Mouse (Mus musculus) megakaryocyte-erythroid progenitor cell, adult 5-6 weeks (primary cell): ENCODE measurements around the gene Rhbdd2. TPM values are rescaled to one million over a fixed set of nuclear protein-coding genes. Genes with fewer than 3 reads are reported as not detected.
A peak's percentile ranks its signal among the peaks of the same experiment; 100 is the strongest.

ENCODE experiments used
- ATAC-seq: replicated peaks from 2 replicates; pipeline ENCODE4 v1.8.0; 2016; ENCODE audit warnings: mild to moderate bottlenecking, inconsistent platforms; ENCODE audit not compliant: severe bottlenecking, poor library complexity, low FRiP score, low TSS enrichment
- total RNA-seq, 2 experiments: library from RNA; stranded (forward) in 1 of 2; stranded (reverse) in 1 of 2; fragments of 200-1000, 215-1000 nt in 1 of 2; fragments of >200 nt in 1 of 2; fragmentation: Nextera tagmentation in 1 of 2; gene quantifications; 2 replicates each; pipeline ENCODE4 v1.2.3; 2014 to 2017

The Rhbdd2 gene
- total RNA-seq, 2 experiments from 2014 or later: 9.5 to 25.2 TPM

DNA sequence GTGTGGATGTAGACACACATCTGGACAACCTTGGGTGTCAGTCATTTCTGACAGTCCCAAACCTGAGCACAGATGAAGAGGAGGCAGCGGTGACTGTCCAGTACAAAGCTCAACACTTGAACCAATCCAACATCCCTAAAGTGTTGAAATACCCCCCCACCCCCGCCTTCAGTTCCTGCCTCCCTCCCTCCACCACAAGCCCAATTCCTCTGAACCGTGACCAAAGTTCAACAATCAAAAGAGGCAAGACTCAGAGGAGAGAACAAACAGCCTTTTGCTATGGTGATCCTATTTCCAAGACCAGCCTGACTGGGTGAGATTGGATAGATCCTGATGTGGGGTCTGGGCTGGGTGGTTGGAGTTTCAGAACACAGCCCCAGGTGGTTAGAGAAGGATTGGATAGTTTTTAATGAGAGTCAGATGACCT lies 41.9 kb downstream of the Rhbdd2 start:
- ATAC-seq: no peak

DNA sequence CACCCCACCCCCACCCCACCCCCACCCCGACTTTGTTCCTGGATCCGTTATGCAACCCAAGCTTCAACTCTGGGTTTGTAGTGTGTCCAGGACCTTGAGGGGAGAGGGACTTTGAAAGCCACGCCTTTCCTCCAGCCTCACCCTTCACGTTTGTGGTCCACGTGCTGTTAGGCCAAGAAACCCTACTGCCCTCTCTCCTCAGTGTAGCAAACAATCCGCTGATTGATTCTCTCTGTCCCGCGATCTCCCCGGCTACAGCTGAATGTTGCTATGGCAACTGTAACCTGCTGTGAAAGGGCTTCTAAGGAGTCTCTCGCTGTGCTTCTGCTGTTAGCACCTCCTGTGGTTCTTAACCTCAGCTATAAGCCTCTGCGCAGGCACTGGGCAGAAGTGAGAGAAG lies 42.4 kb downstream of the Rhbdd2 start:
- 0 out of 2 replicates have a peak, but pooled peaks have one; percentile 12 for ATAC-seq

DNA sequence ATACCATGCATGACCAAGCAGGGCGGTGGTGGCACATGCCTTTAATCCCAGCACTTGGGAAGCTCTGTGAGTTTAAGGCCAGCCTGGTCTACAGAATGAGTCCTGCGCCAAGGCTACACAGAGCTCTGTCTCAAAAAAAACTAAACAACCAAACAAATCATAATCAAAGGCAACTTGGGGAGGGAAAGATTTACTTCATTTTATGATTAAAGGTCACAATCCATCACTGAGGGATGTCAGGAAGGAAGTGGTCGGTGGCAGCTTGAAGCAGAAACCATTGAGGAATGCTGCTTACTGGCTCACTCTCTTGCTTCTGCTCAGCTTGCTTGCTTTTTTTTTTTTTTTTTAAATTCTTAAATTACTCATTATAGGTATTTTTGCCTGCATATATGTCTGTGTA lies 44.3 kb downstream of the Rhbdd2 start:
- ATAC-seq: no peak

DNA sequence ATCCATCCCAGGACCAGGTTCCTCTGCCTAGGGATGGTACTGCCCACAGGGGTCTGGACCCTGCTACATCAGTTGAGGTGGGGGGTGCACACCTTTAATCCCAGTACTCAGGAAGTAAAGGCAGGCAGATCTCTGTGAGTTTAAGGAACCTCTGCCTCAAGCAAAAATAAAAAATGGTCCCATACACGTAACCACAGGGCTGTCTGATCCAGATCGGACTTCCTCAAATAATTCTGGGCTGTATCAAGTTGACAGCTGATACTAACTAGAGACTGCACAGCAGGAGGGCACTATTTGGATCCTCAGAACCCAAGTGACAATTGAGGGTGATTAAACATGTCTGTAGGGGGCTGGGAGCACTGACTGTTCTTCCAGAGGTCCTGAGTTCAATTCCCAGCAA lies 44.8 kb downstream of the Rhbdd2 start:
- ATAC-seq: no peak

DNA sequence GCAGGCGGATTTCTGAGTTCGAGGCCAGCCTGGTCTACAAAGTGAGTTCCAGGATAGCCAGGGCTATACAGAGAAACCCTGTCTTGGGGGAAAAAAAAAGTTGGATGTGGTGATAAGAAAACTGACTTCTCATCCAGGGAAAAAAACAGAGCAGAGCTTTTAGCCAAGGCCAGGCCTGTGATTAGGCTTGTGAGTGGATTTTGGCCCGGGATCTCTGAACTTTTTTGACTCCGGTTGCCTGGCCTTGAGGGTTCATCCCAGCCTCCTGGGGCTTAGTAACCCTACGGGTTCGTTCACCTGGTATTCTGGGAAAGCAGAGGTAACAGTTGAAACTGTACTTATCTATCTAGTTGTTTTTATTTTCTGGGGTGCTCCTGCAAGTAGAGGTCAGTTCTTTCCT lies 46.1 kb downstream of the Rhbdd2 start:
- ATAC-seq: no peak

DNA sequence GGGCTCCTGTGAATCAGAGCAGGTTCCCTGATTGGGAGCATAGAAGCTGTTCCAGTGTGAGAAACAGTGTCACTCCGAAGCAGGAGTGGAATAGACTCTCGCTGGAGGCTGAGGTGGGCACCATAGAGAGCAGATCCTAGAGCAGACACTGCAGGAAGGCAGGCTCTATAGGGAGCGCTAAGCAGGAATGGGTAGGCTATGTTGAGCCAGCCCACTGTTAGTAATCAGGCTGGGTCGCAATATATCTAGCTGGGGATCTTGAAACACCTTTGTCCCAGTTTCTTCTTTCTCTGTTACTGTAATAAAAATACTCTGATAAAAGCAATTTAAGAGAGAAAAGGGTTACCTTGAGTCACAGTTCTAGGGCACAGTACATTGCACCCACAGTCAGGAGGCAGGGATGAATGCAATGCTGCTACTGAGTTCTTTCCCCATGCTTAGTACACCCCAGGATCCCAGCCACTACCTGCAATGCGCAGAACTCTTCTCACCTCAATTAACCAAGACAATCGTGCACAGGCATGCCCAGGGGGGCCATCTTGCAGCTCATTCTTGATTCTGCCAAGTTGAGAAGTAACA lies 48.6 kb downstream of the Rhbdd2 start:
- ATAC-seq: no peak

DNA sequence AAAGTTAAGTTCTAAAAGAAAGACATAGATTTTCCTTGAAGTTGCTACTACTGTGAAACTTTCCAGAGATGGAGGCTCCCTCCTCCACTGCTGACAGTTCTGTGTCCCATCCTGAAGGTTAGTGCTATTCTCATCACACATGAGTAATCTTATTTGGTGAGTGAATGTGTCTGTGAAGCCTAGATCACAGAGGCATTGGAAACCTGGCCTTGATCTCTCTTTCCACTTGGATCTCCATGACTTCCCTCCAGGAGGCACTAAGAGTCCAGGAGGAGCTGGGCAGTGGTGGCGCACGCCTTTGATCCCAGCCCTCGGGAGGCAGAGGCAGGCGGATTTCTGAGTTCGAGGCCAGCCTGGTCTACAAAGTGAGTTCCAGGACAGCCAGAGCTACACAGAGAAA lies 49.6 kb downstream of the Rhbdd2 start:
- ATAC-seq: no peak

DNA sequence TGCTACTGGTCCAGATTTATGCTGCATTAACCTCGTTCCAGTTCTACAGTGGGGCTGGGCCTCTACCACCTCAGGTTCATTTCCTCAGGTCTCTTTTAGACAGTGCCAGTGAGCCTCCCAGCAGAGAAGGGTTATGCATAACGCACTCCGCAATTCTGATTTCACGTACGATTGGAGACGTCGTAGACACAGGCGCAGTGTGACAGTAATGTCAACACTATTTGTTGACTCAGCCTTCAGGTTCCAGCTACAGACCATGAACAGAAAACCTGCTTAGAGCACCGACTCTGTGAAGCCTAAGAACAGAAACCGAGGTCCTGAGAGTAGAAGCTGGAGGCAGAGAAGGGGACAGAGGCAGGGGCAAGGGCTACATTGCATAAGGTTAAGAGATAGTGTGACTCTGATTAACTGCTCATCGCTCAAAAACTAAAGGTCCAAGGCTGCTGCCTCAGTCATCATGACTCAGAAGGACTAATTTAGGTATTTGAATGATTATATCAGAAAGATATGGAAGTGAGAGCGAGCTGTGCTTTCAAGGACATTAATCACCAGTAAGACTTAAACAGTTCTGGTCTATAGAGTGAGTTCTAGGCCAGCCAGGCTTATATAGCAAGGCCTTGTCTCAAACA lies 50.6 kb downstream of the Rhbdd2 start:
- ATAC-seq: no peak

DNA sequence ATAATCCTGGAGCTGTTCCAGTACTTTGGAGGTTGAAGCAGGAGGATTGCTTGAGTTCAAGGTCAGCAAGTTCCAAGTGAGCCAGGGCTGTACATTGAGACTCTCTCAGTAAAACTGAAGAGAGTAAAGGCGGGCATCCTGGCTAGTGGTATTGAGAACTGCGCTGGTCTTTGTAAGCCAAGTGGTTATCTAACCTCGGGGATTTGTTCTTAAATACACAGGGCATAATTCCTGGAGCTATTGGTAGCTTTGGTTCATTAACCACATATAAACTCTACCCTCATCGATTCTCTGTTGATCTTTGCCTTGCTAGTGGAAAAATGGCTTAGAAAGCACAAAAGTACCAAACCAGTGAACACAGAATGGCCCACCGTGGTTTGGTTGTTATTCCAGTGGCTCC lies 58.0 kb downstream of the Rhbdd2 start:
- ATAC-seq: no peak

DNA sequence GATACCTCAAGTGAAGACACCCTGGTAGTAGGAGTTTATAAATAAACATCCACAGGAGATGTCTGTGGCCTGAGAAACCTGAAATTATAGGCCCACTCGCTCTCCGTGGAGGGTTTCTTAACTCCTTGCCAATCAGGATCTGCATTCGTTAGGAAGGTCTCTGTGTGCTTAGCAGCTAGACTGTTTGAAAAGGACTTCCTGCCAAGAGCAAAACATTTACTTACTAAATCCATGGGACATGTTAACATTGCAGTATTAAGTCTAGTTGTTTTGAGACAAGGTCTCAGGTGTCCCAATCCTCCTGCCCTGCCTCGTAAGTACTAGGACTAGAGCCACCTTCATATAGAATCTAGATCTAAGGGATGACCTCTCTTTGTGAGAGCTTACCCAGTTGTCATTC lies 58.8 kb downstream of the Rhbdd2 start:
- ATAC-seq: no peak

DNA sequence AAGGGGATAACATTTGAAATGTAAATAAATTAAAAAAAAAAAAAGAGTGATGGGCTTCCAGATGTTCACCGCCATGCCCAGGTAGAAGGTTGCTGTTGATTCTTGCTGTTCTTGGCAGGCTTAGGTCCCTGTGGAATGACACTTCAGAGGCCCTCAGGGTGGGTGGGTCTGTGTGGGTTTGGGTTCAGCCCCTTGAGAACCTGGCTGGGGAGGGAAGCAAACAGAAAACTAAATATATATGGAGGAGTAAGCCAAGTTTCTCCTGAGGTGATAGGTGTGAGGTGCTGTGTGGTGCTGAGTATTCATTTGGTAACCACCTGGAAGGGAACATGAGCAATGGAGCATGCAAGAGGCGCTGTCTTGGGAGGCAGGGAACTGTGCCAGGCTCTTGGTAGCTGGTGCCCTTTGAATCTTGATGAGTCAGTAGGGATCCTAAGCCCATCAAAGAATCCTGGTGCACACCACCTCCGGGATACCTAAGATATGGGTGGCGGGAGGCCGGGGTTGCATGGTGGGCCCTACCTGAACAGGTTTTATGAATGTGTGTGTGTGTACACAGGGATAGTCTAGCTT lies 60.9 kb downstream of the Rhbdd2 start:
- no peak for ATAC-seq

DNA sequence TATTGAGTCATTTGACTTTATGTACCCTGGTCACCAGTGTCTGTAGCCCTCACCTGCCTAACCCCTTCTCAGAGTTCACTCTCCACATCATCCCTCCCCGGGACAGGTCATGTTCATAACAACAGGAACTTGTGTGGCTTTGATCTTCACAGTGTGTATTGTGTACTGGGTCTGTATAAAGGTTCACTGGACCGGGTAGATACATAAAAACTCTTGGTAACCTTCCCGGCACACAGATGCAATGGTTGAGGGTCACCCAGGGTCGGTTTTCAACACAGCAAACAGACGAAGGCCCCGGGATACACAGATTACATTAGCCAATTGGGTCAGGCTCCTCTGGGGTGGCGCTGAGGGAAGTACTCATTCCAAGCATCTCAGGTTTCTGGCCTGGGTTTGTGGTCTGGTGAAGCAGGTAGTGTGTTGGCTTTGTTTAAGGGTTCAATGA lies 62.9 kb downstream of the Rhbdd2 start:
- no peak for ATAC-seq

Other genes starting within 250 kb of the Rhbdd2 start
- 83.2 and 90.6 TPM in 2 replicates for gene Pom121, start 238.1 kb upstream of the Rhbdd2 start, total RNA-seq (2014; fragmentation: Nextera tagmentation)
- 10.4 and 11.1 TPM in 2 replicates for gene Pom121, start 238.1 kb upstream of the Rhbdd2 start, total RNA-seq (2017)
- 0.79 and 1.2 TPM in 2 replicates for gene Hip1, start 87.5 kb upstream of the Rhbdd2 start, total RNA-seq (2014; fragmentation: Nextera tagmentation)
- 0.19 and 0.23 TPM in 2 replicates for gene Hip1, start 87.5 kb upstream of the Rhbdd2 start, total RNA-seq (2017)
- gene Ccl26, start 69.0 kb upstream of the Rhbdd2 start, total RNA-seq (2014; fragmentation: Nextera tagmentation): not detected in 2 replicates
- not detected in 2 replicates for gene Ccl26, start 69.0 kb upstream of the Rhbdd2 start, total RNA-seq (2017)
- not detected in 2 replicates for gene Ccl24, start 59.6 kb upstream of the Rhbdd2 start, total RNA-seq (2014; fragmentation: Nextera tagmentation)
- gene Ccl24, start 59.6 kb upstream of the Rhbdd2 start, total RNA-seq (2017): not detected in 2 replicates
- 49.6 and 57.4 TPM in 2 replicates for gene Por, start 37.4 kb downstream of the Rhbdd2 start, total RNA-seq (2014; fragmentation: Nextera tagmentation)
- gene Por, start 37.4 kb downstream of the Rhbdd2 start, total RNA-seq (2017): 58.7 and 73.2 TPM in 2 replicates
- 11.2 and 14.3 TPM in 2 replicates for gene Tmem120a, start 111.8 kb downstream of the Rhbdd2 start, total RNA-seq (2014; fragmentation: Nextera tagmentation)
- 12.1 and 15.7 TPM in 2 replicates for gene Tmem120a, start 111.8 kb downstream of the Rhbdd2 start, total RNA-seq (2017)
- gene Styxl1, start 145.8 kb downstream of the Rhbdd2 start, total RNA-seq (2014; fragmentation: Nextera tagmentation): 3.0 TPM in 1 of 2 replicates, not detected in the other
- not detected in 2 replicates for gene Styxl1, start 145.8 kb downstream of the Rhbdd2 start, total RNA-seq (2017)
- 441 and 446 TPM in 2 replicates for gene Mdh2, start 145.9 kb downstream of the Rhbdd2 start, total RNA-seq (2014; fragmentation: Nextera tagmentation)
- 207 and 288 TPM in 2 replicates for gene Mdh2, start 145.9 kb downstream of the Rhbdd2 start, total RNA-seq (2017)
- not detected in 2 replicates for gene Srrm3, start 174.3 kb downstream of the Rhbdd2 start, total RNA-seq (2014; fragmentation: Nextera tagmentation)
- gene Srrm3, start 174.3 kb downstream of the Rhbdd2 start, total RNA-seq (2017): not detected in 2 replicates